Mouse (Mus musculus): ENCODE data around the gene Dpp6. TPM values are rescaled to one million over a fixed set of nuclear protein-coding genes. Genes with fewer than 3 reads are reported as not detected.

Gene Dpp6
- polyA plus RNA-seq, 1 experiment from 2014 or later = 5.5 TPM

GRCm38 (mm10) chr5:27565700-27566099 is 748.7 kb downstream of the Dpp6 start:
- DNase-seq (ENCODE audit: low spot score) (no peak), ATAC-seq (ENCODE audit: low read depth) (no peak)
- Histone ChIP-seq H3K4me2 (ENCODE audit: low read depth, low read length) (no peak overlapping the region), H3K4me3 (ENCODE audit: low read depth, low read length) (no peak overlapping the region), H3K9ac (ENCODE audit: low read depth, low read length) (no peak overlapping the region), H3K36me3 (ENCODE audit: control insufficient read depth, insufficient read depth, low read length) (no peaks in the 10 kb centered on the region), H3K9me3 (ENCODE audit: control insufficient read depth, low read length) (no peaks in the 10 kb centered on the region), H3K27ac (replicated peaks; ENCODE audit: low read depth, low read length) (no peak overlapping the region), H3K4me1 (ENCODE audit: control insufficient read depth, insufficient read depth, low read length) (no peaks in the 10 kb centered on the region), H3K27me3 (replicated peaks; ENCODE audit: control insufficient read depth, insufficient read depth, low read length) (no peaks in the 10 kb centered on the region)
- 39% methylated on average over 7 of the region's 7 CpGs for WGBS

GRCm38 (mm10) chr5:27587970-27588758 is 771.2 kb downstream of the Dpp6 start:
- H3K4me3 ChIP-seq (ENCODE audit: low read depth, low read length) = no peak overlapping the region
- 53% methylated on average over 8 of the region's 8 CpGs for WGBS

GRCm38 (mm10) chr5:27604132-27604531 is 787.1 kb downstream of the Dpp6 start:
- no peaks in the 10 kb centered on the region for H3K4me1 ChIP-seq (ENCODE audit: control insufficient read depth, insufficient read depth, low read length)
- H3K27ac ChIP-seq (replicated peaks; ENCODE audit: low read depth, low read length) = no peak overlapping the region
- ATAC-seq (ENCODE audit: low read depth) (no peak), DNase-seq (ENCODE audit: low spot score) (no peak)
- H3K4me3 ChIP-seq (ENCODE audit: low read depth, low read length) = no peak overlapping the region
- no peaks in the 10 kb centered on the region for H3K36me3 ChIP-seq (ENCODE audit: control insufficient read depth, insufficient read depth, low read length)
- H3K9ac ChIP-seq (ENCODE audit: low read depth, low read length) = no peak overlapping the region
- H3K9me3 ChIP-seq (ENCODE audit: control insufficient read depth, low read length) = no peaks in the 10 kb centered on the region
- no peaks in the 10 kb centered on the region for H3K27me3 ChIP-seq (replicated peaks; ENCODE audit: control insufficient read depth, insufficient read depth, low read length)
- no peak overlapping the region for H3K4me2 ChIP-seq (ENCODE audit: low read depth, low read length)
- WGBS = 81% methylated on average over 1 of the region's 1 CpGs

More at GRCm38 (mm10) chr5:27587970-27588758, 771.2 kb downstream of the Dpp6 start:
- Histone ChIP-seq H3K4me2 (ENCODE audit: low read depth, low read length) (no peak overlapping the region), H3K27ac (replicated peaks; ENCODE audit: low read depth, low read length) (no peak overlapping the region), H3K9me3 (ENCODE audit: control insufficient read depth, low read length) (no peaks in the 10 kb centered on the region), H3K27me3 (replicated peaks; ENCODE audit: control insufficient read depth, insufficient read depth, low read length) (no peaks in the 10 kb centered on the region), H3K36me3 (ENCODE audit: control insufficient read depth, insufficient read depth, low read length) (no peaks in the 10 kb centered on the region), H3K4me1 (ENCODE audit: control insufficient read depth, insufficient read depth, low read length) (no peaks in the 10 kb centered on the region), H3K9ac (ENCODE audit: low read depth, low read length) (no peak overlapping the region)
- DNase-seq (ENCODE audit: low spot score) (no peak), ATAC-seq (ENCODE audit: low read depth) (no peak)

- Histone ChIP-seq H3K27ac (replicated peaks; ENCODE audit: low read depth, low read length) (no peak overlapping the region), H3K9ac (ENCODE audit: low read depth, low read length) (no peak overlapping the region), H3K4me1 (ENCODE audit: control insufficient read depth, insufficient read depth, low read length) (no peaks in the 10 kb centered on the region), H3K27me3 (replicated peaks; ENCODE audit: control insufficient read depth, insufficient read depth, low read length) (no peaks in the 10 kb centered on the region), H3K36me3 (ENCODE audit: control insufficient read depth, insufficient read depth, low read length) (no peaks in the 10 kb centered on the region), H3K4me3 (ENCODE audit: low read depth, low read length) (no peak overlapping the region), H3K4me2 (ENCODE audit: low read depth, low read length) (no peak overlapping the region), H3K9me3 (ENCODE audit: control insufficient read depth, low read length) (no peaks in the 10 kb centered on the region)
- ATAC-seq (ENCODE audit: low read depth) (no peak), DNase-seq (ENCODE audit: low spot score) (peak; percentile 57)
- 38% methylated on average over 7 of the region's 7 CpGs for WGBS
Observed at GRCm38 (mm10) chr5:27615769-27616168, 798.8 kb downstream of the Dpp6 start.

GRCm38 (mm10) chr5:27621811-27622210 is 804.8 kb downstream of the Dpp6 start:
- Histone ChIP-seq H3K9ac (ENCODE audit: low read depth, low read length) (no peak overlapping the region), H3K4me3 (ENCODE audit: low read depth, low read length) (no peak overlapping the region), H3K27ac (replicated peaks; ENCODE audit: low read depth, low read length) (no peak overlapping the region), H3K36me3 (ENCODE audit: control insufficient read depth, insufficient read depth, low read length) (no peaks in the 10 kb centered on the region), H3K4me2 (ENCODE audit: low read depth, low read length) (no peak overlapping the region), H3K9me3 (ENCODE audit: control insufficient read depth, low read length) (no peaks in the 10 kb centered on the region), H3K27me3 (replicated peaks; ENCODE audit: control insufficient read depth, insufficient read depth, low read length) (no peaks in the 10 kb centered on the region), H3K4me1 (ENCODE audit: control insufficient read depth, insufficient read depth, low read length) (no peaks in the 10 kb centered on the region)
- DNase-seq (ENCODE audit: low spot score) = no peak
- no peak for ATAC-seq (ENCODE audit: low read depth)

GRCm38 (mm10) chr5:27623876-27624275 is 806.9 kb downstream of the Dpp6 start:
- ATAC-seq (ENCODE audit: low read depth) = no peak
- no peaks in the 10 kb centered on the region for H3K9me3 ChIP-seq (ENCODE audit: control insufficient read depth, low read length)
- no peaks in the 10 kb centered on the region for H3K36me3 ChIP-seq (ENCODE audit: control insufficient read depth, insufficient read depth, low read length)
- no peak overlapping the region for H3K4me3 ChIP-seq (ENCODE audit: low read depth, low read length)
- no peak overlapping the region for H3K4me2 ChIP-seq (ENCODE audit: low read depth, low read length)
- no peak for DNase-seq (ENCODE audit: low spot score)
- WGBS = 70% methylated on average over 1 of the region's 1 CpGs
- no peaks in the 10 kb centered on the region for H3K4me1 ChIP-seq (ENCODE audit: control insufficient read depth, insufficient read depth, low read length)
- no peak overlapping the region for H3K27ac ChIP-seq (replicated peaks; ENCODE audit: low read depth, low read length)
- H3K27me3 ChIP-seq (replicated peaks; ENCODE audit: control insufficient read depth, insufficient read depth, low read length) = no peaks in the 10 kb centered on the region
- no peak overlapping the region for H3K9ac ChIP-seq (ENCODE audit: low read depth, low read length)

- DNase-seq (ENCODE audit: low spot score) (no peak), ATAC-seq (ENCODE audit: low read depth) (no peak)
- Histone ChIP-seq H3K4me2 (ENCODE audit: low read depth, low read length) (no peak overlapping the region), H3K27ac (replicated peaks; ENCODE audit: low read depth, low read length) (no peak overlapping the region), H3K36me3 (ENCODE audit: control insufficient read depth, insufficient read depth, low read length) (no peaks in the 10 kb centered on the region), H3K9ac (ENCODE audit: low read depth, low read length) (no peak overlapping the region), H3K4me3 (ENCODE audit: low read depth, low read length) (no peak overlapping the region), H3K4me1 (ENCODE audit: control insufficient read depth, insufficient read depth, low read length) (no peaks in the 10 kb centered on the region), H3K9me3 (ENCODE audit: control insufficient read depth, low read length) (no peaks in the 10 kb centered on the region), H3K27me3 (replicated peaks; ENCODE audit: control insufficient read depth, insufficient read depth, low read length) (no peaks in the 10 kb centered on the region)
- 87% methylated on average over 2 of the region's 2 CpGs for WGBS
Observed at GRCm38 (mm10) chr5:27632151-27632550, 815.1 kb downstream of the Dpp6 start.

- Histone ChIP-seq H3K9ac (ENCODE audit: low read depth, low read length) (no peak overlapping the region), H3K36me3 (ENCODE audit: control insufficient read depth, insufficient read depth, low read length) (no peaks in the 10 kb centered on the region), H3K4me1 (ENCODE audit: control insufficient read depth, insufficient read depth, low read length) (no peaks in the 10 kb centered on the region), H3K9me3 (ENCODE audit: control insufficient read depth, low read length) (no peaks in the 10 kb centered on the region), H3K27ac (replicated peaks; ENCODE audit: low read depth, low read length) (no peak overlapping the region), H3K4me3 (ENCODE audit: low read depth, low read length) (no peak overlapping the region), H3K27me3 (replicated peaks; ENCODE audit: control insufficient read depth, insufficient read depth, low read length) (no peaks in the 10 kb centered on the region), H3K4me2 (ENCODE audit: low read depth, low read length) (no peak overlapping the region)
- DNase-seq (ENCODE audit: low spot score) (no peak), ATAC-seq (ENCODE audit: low read depth) (no peak)
- whole genome bisulfite sequencing = 75% methylated on average over 2 of the region's 2 CpGs
Observed at GRCm38 (mm10) chr5:27635941-27636340, 818.9 kb downstream of the Dpp6 start.

GRCm38 (mm10) chr5:27641876-27642275 is 824.9 kb downstream of the Dpp6 start:
- Histone ChIP-seq H3K4me3 (ENCODE audit: low read depth, low read length) (no peak overlapping the region), H3K9me3 (ENCODE audit: control insufficient read depth, low read length) (no peaks in the 10 kb centered on the region), H3K27me3 (replicated peaks; ENCODE audit: control insufficient read depth, insufficient read depth, low read length) (no peaks in the 10 kb centered on the region), H3K4me2 (ENCODE audit: low read depth, low read length) (no peak overlapping the region), H3K27ac (replicated peaks; ENCODE audit: low read depth, low read length) (no peak overlapping the region), H3K4me1 (ENCODE audit: control insufficient read depth, insufficient read depth, low read length) (no peaks in the 10 kb centered on the region), H3K36me3 (ENCODE audit: control insufficient read depth, insufficient read depth, low read length) (no peaks in the 10 kb centered on the region), H3K9ac (ENCODE audit: low read depth, low read length) (no peak overlapping the region)
- WGBS = 78% methylated on average over 1 of the region's 1 CpGs
- ATAC-seq (ENCODE audit: low read depth) (no peak), DNase-seq (ENCODE audit: low spot score) (no peak)

Data from embryonic facial prominence, embryonic 14.5 days (tissue).